ENCODE assay signal across 8 mouse cellular contexts in the genomic region with DNA sequence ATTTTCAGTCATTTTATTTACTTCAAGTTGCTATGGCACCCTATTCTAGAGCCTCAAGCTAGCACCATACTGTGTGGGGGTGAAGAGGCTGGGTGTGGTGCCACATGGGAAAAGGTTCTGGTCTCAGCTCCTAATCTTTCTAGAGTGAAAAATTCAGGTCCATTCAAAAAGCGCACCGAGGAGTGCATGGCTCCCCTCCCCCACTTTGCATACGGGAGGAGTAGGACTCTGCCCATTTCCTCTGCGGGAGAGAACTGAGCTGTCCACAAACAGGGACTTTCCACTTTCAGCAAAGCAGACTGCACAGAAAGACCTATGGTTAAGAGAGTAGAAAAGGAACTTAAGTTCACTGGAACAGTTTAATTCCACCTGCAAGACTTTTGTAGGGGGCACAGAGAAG. TPM values are rescaled to one million over a fixed set of nuclear protein-coding genes. Genes with fewer than 3 reads are reported as not detected.
A peak's percentile ranks its signal among the peaks of the same experiment; 100 is the strongest.
DNase-seq lines count a peak whose midpoint lies in the region; ATAC-seq lines count a peak whose summit lies in the region.

No protein-coding gene starts in this region.

- 0% methylated on average over 4 of the region's 4 CpGs for WGBS in forebrain, embryonic 10.5 days
- 0% methylated on average over 4 of the region's 4 CpGs for WGBS in hindbrain, embryonic 13.5 days

- H3K36me3 ChIP-seq in forebrain, embryonic 10.5 days (replicated peaks) = peaks cover 63% of the 10 kb centered on the region
- H3K36me3 ChIP-seq in hindbrain, embryonic 13.5 days = peaks cover 35% of the 10 kb centered on the region

- no peaks in the 10 kb centered on the region for H3K27me3 ChIP-seq in forebrain, embryonic 10.5 days (ENCODE audit: poor library complexity, severe bottlenecking)
- H3K27me3 ChIP-seq in hindbrain, embryonic 13.5 days = no peaks in the 10 kb centered on the region

- peak overlapping the region; percentile 84 for H3K4me2 ChIP-seq in hindbrain, embryonic 13.5 days

- peaks cover 35% of the 10 kb centered on the region for H3K4me1 ChIP-seq in forebrain, embryonic 10.5 days
- peaks cover 41% of the 10 kb centered on the region for H3K4me1 ChIP-seq in hindbrain, embryonic 13.5 days (replicated peaks)

- peak; percentile 45 to 54 for DNase-seq in adrenal gland, adult 18-20 months (ENCODE audit: low spot score in 2 of 2)
- no peak for DNase-seq in forebrain, embryonic 10.5 days (ENCODE audit: extremely low spot score, low spot score)
- peak; percentile 32 to 49 for DNase-seq in layer of hippocampus, postnatal 14 days (ENCODE audit: low spot score in 2 of 2)
- peak; percentile 70 for DNase-seq in lung, postnatal 36 days
- peak; percentile 20 for DNase-seq in right cerebral cortex, postnatal 25 days
- no peak for DNase-seq in ovary, adult 18-20 months (ENCODE audit: low spot score)

- ATAC-seq in CD4-positive, CD25-positive, alpha-beta regulatory T cell, adult 4 months = peak; percentile 66
- no peak for ATAC-seq in hindbrain, embryonic 13.5 days (ENCODE audit: low FRiP score)

- no peaks in the 10 kb centered on the region for H3K9me3 ChIP-seq in forebrain, embryonic 10.5 days
- no peaks in the 10 kb centered on the region for H3K9me3 ChIP-seq in hindbrain, embryonic 13.5 days

- peak overlapping the region; percentile 84 for H3K9ac ChIP-seq in hindbrain, embryonic 13.5 days

- H3K27ac ChIP-seq in forebrain, embryonic 10.5 days = peak overlapping the region; percentile 93
- H3K27ac ChIP-seq in hindbrain, embryonic 13.5 days = peak overlapping the region; percentile 91

- peak overlapping the region; percentile 74 for H3K4me3 ChIP-seq in forebrain, embryonic 10.5 days
- peak overlapping the region; percentile 63 for H3K4me3 ChIP-seq in hindbrain, embryonic 13.5 days

RNA-seq across cellular contexts. Expression of gene Grk2, which starts 26.6 kb away (rescaled TPM):
- polyA plus RNA-seq in CD4-positive, CD25-positive, alpha-beta regulatory T cell, adult 4 months (2017; shearing (Covaris generic)) = 100 to 1,000 TPM in 1 of 2 experiments, 10 to 100 TPM in 1; 93.7 to 101 TPM
- 10 to 100 TPM; 55.9 to 62.9 TPM for total RNA-seq in adrenal gland, adult 18-20 months (2021)
- polyA plus RNA-seq in forebrain, embryonic 10.5 days (2016; fragmentation: Nextera tagmentation; extraction: Ambion mirVana) = 13.6 and 15.0 TPM in 2 replicates
- polyA plus RNA-seq in hindbrain, embryonic 13.5 days (2015; fragmentation: Nextera tagmentation; extraction: Ambion mirVana) = 19.6 and 20.0 TPM in 2 replicates
- 100 to 1,000 TPM; 146 to 150 TPM for total RNA-seq in layer of hippocampus, postnatal 14 days (2021)

RNA-seq across cellular contexts. Expression of gene Ankrd13d, which starts 49.7 kb away (rescaled TPM):
- polyA plus RNA-seq in CD4-positive, CD25-positive, alpha-beta regulatory T cell, adult 4 months (2017; shearing (Covaris generic)) = 1 to 10 TPM; 2.4 to 2.5 TPM
- 1 to 10 TPM; 3.2 to 5.0 TPM for total RNA-seq in adrenal gland, adult 18-20 months (2021)
- polyA plus RNA-seq in forebrain, embryonic 10.5 days (2016; fragmentation: Nextera tagmentation; extraction: Ambion mirVana) = 7.9 and 9.2 TPM in 2 replicates
- 29.9 and 33.1 TPM in 2 replicates for polyA plus RNA-seq in hindbrain, embryonic 13.5 days (2015; fragmentation: Nextera tagmentation; extraction: Ambion mirVana)
- total RNA-seq in layer of hippocampus, postnatal 14 days (2021) = 10 to 100 TPM; 70.3 to 81.8 TPM

Comparison
In these comparisons a context has a peak if more than half of its experiments do, and no peak if none do; other contexts are left out.
1. DNase-seq: peak in adrenal gland, adult 18-20 months (2 of 2), layer of hippocampus, postnatal 14 days (2 of 2), lung, postnatal 36 days (single experiment) and right cerebral cortex, postnatal 25 days (single experiment); none in forebrain, embryonic 10.5 days (single experiment) and ovary, adult 18-20 months (single experiment).